Mouse (Mus musculus) forebrain, embryonic 13.5 days (tissue): ENCODE data around the gene Myo1c. TPM values are rescaled to one million over a fixed set of nuclear protein-coding genes. Genes with fewer than 3 reads are reported as not detected.
A peak's percentile ranks its signal among the peaks of the same experiment; 100 is the strongest.

ENCODE experiments used
- ATAC-seq: fragments of 200-750 bp; cut with Nextera tagmentation; 2 replicates; pipeline ENCODE4 v1.8.0; 2017
- H3K27ac ChIP-seq: fragments of 300-500 bp; sonication (generic); 2 replicates; pipeline ENCODE4 v1.5.1; 2015; ENCODE audit warnings: inconsistent platforms, mild to moderate bottlenecking, moderate library complexity
- H3K27me3 ChIP-seq: fragments of 300-500 bp; sonication (generic); 2 replicates; pipeline ENCODE4 v1.6.1; 2015; ENCODE audit warnings: mild to moderate bottlenecking, inconsistent platforms
- H3K36me3 ChIP-seq: fragments of 300-500 bp; sonication (generic); 2 replicates; pipeline ENCODE4 v1.6.1; 2015; ENCODE audit warnings: mild to moderate bottlenecking, inconsistent platforms; ENCODE audit not compliant: poor library complexity, severe bottlenecking
- H3K4me1 ChIP-seq: fragments of 300-500 bp; sonication (generic); 2 replicates; pipeline ENCODE4 v1.6.1; 2015; ENCODE audit warnings: inconsistent platforms
- H3K4me2 ChIP-seq: fragments of 300-500 bp; sonication (generic); 2 replicates; pipeline ENCODE4 v1.6.1; 2015; ENCODE audit warnings: inconsistent platforms, mild to moderate bottlenecking, moderate library complexity
- H3K4me3 ChIP-seq: fragments of 300-500 bp; sonication (generic); 2 replicates; pipeline ENCODE4 v1.5.1; 2015; ENCODE audit warnings: mild to moderate bottlenecking, inconsistent platforms
- H3K9ac ChIP-seq: fragments of 300-500 bp; sonication (generic); 2 replicates; pipeline ENCODE4 v1.6.1; 2015; ENCODE audit warnings: mild to moderate bottlenecking, inconsistent platforms
- H3K9me3 ChIP-seq: fragments of 300-500 bp; sonication (generic); replicated peaks from 2 replicates; pipeline ENCODE4 v1.6.1; 2016; ENCODE audit warnings: inconsistent platforms
- WGBS: fragments of 180-500 bp; shearing (Covaris S2); methylation state at CpG from one replicate; pipeline ENCODE4 v1.1.7; 2015; 5-methylcytosine and 5-hydroxymethylcytosine counted together
- polyA plus RNA-seq: library from polyadenylated mRNA; unstranded; fragments of >200 nt; fragmentation: Nextera tagmentation; extraction: Ambion mirVana; gene quantifications from 2 replicates; pipeline ENCODE4 v1.2.1, GENCODE M21; 2015

Gene Myo1c
- polyA plus RNA-seq, 1 experiment from 2014 or later = 6.9 TPM

GRCm38 (mm10) chr11:75651426-75652221, 1.3 kb downstream of the Myo1c start:
- Histone ChIP-seq H3K9ac (peak overlapping the region; percentile 79), H3K9me3 (no peaks in the 10 kb centered on the region), H3K4me1 (peaks cover 47% of the 10 kb centered on the region), H3K27me3 (peaks cover 38% of the 10 kb centered on the region), H3K36me3 (no peaks in the 10 kb centered on the region), H3K27ac (peak overlapping the region; percentile 40), H3K4me3 (peak overlapping the region; percentile 59), H3K4me2 (peak overlapping the region; percentile 75)
- under 1% methylated on average over 52 of the region's 54 CpGs for WGBS
- peak; percentile 71 for ATAC-seq

DNA sequence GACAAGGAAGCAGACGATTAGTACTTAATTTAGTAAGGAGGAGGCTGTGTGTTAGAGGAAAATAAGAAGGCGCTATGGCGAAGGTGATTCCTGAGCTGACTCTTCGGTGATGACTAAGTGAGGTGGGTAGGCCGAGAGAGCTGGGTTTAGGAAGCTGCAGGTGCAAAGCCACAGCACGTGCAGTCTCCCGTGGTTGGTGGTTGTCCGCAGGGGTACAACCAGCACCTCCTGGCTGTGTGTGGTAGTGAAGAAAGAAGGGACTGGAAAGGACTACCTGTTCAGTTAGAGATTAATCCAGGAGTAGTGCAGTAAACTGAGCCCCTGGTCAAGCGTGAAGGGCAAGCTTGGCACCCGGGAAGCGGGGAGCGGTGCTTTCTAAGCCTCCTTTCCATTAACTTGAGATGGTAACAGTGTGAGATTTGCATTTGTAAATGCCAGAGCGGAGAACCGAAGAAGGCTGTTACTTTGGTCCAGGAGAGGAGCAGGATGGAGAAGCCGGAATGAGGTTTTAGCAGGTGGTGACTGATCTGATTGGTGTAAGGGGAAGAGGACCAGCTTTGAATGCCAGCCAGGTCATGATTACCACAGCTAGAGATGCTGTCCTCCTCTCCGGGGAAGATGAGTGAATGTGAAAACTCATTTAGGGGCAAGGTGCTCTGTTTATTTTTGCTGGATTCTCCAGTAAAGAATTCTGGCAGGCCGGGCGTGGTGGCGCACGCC, 2.1 kb downstream of the Myo1c start:
- WGBS = 23% methylated on average over 20 of the region's 20 CpGs
- Histone ChIP-seq H3K4me2 (peak overlapping the region; percentile 75), H3K27me3 (peaks cover 45% of the 10 kb centered on the region), H3K4me3 (peak overlapping the region; percentile 59), H3K9me3 (no peaks in the 10 kb centered on the region), H3K36me3 (no peaks in the 10 kb centered on the region), H3K4me1 (peaks cover 50% of the 10 kb centered on the region), H3K9ac (peak overlapping the region; percentile 79), H3K27ac (peak overlapping the region; percentile 40; the same call in 1 of the 2 replicates)
- ATAC-seq = no peak

- no peak overlapping the region for H3K9ac ChIP-seq
- peaks cover 46% of the 10 kb centered on the region for H3K27me3 ChIP-seq
- no peak for ATAC-seq
- H3K4me1 ChIP-seq = peaks cover 50% of the 10 kb centered on the region
- H3K4me3 ChIP-seq = peak overlapping the region; percentile 45
- H3K9me3 ChIP-seq = no peaks in the 10 kb centered on the region
- no peaks in the 10 kb centered on the region for H3K36me3 ChIP-seq
- peak overlapping the region; percentile 75 for H3K4me2 ChIP-seq
- WGBS = 31% methylated on average over 14 of the region's 14 CpGs
- no peak overlapping the region for H3K27ac ChIP-seq
Measured at GRCm38 (mm10) chr11:75652942-75653684, 2.8 kb downstream of the Myo1c start.

- peaks cover 46% of the 10 kb centered on the region for H3K27me3 ChIP-seq
Measured at GRCm38 (mm10) chr11:75653781-75654470, 3.6 kb downstream of the Myo1c start.

GRCm38 (mm10) chr11:75654471-75655390, 4.4 kb downstream of the Myo1c start:
- H3K27ac ChIP-seq = no peak overlapping the region
- peak overlapping the region; percentile 51; the same call in 1 of the 2 replicates for H3K9ac ChIP-seq
- peak overlapping the region; percentile 64 for H3K4me3 ChIP-seq
- WGBS = 43% methylated on average over 25 of the region's 25 CpGs
- H3K4me2 ChIP-seq = peak overlapping the region; percentile 97
- peaks cover 46% of the 10 kb centered on the region for H3K27me3 ChIP-seq
- ATAC-seq = peak; percentile 9; the same call in 1 of the 2 replicates
- H3K9me3 ChIP-seq = no peaks in the 10 kb centered on the region
- H3K36me3 ChIP-seq = no peaks in the 10 kb centered on the region
- H3K4me1 ChIP-seq = peaks cover 50% of the 10 kb centered on the region

More at GRCm38 (mm10) chr11:75653781-75654470, 3.6 kb downstream of the Myo1c start:
- Histone ChIP-seq H3K27ac (no peak overlapping the region), H3K4me2 (peak overlapping the region; percentile 70), H3K9ac (peak overlapping the region; percentile 51), H3K9me3 (no peaks in the 10 kb centered on the region), H3K4me1 (peaks cover 50% of the 10 kb centered on the region), H3K4me3 (peak overlapping the region; percentile 45), H3K36me3 (no peaks in the 10 kb centered on the region)
- WGBS = under 1% methylated on average over 42 of the region's 45 CpGs
- ATAC-seq = peak; percentile 52

- Histone ChIP-seq H3K4me2 (peak overlapping the region; percentile 97), H3K27ac (no peak overlapping the region), H3K9ac (peak overlapping the region; percentile 72), H3K36me3 (0 out of 2 replicates have a peak, but pooled peaks cover 5% of the 10 kb centered on the region), H3K4me1 (peaks cover 49% of the 10 kb centered on the region), H3K27me3 (peaks cover 46% of the 10 kb centered on the region), H3K9me3 (no peaks in the 10 kb centered on the region), H3K4me3 (peak overlapping the region; percentile 64)
- ATAC-seq = peak; percentile 31; the same call in 1 of the 2 replicates
- 2% methylated on average over 78 of the region's 78 CpGs for WGBS
Measured at GRCm38 (mm10) chr11:75655621-75656545, 5.6 kb downstream of the Myo1c start.

DNA sequence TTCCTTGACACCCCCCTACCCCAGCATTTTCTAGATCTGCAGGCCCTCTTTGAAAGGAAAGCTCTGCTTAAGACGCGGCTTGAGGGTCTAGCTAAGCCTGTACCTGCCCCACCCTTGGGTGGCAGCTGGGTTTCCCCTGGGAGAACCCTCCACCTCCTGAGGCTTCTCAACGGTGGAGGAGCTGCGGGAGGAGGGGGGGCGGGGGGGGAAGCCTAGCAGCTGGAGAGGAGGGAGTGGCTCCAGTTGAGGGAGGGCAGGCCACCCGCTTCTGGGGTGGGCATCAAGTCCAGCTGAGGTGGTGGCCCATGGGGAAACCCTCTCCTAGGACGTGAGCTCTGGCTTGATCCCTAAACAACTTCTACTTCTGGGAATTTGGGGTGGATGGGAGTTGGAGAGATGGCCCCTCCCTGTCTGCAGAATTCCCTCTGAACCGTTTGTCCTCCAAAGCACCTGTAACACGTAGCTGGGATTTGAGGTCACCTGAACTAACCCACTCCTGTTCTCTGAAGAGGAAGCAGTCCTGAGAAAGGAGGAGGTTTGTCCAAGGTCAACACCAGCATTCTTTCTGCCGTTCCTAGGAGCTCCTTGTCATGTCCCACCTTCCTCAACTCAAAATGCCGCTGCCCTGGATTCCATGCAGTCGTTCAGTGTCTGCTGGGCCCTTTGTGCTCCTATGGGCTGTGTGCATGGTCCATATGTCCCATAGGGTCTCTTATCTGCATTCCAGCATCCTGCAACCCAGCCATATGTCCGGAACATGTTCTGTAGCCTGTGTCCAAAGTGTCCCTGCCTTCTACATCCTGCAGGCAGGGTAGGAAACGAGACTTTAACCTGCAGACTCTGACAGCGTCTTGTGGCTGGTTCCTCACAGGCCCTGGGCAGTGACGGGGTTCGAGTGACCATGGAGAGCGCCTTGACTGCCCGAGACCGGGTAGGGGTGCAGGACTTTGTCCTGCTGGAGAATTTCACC, 6.6 kb downstream of the Myo1c start:
- peaks cover 46% of the 10 kb centered on the region for H3K27me3 ChIP-seq
- peak overlapping the region; percentile 64 for H3K4me3 ChIP-seq
- H3K27ac ChIP-seq = no peak overlapping the region
- H3K4me2 ChIP-seq = peak overlapping the region; percentile 97
- peaks cover 14% of the 10 kb centered on the region; the same call in 1 of the 2 replicates for H3K36me3 ChIP-seq
- peak overlapping the region; percentile 72 for H3K9ac ChIP-seq
- H3K9me3 ChIP-seq = no peaks in the 10 kb centered on the region
- ATAC-seq = no peak
- 59% methylated on average over 19 of the region's 20 CpGs for WGBS
- peaks cover 41% of the 10 kb centered on the region for H3K4me1 ChIP-seq

GRCm38 (mm10) chr11:75657841-75658240, 7.5 kb downstream of the Myo1c start:
- no peak overlapping the region for H3K4me3 ChIP-seq
- ATAC-seq = no peak
- no peaks in the 10 kb centered on the region for H3K9me3 ChIP-seq
- no peak overlapping the region for H3K9ac ChIP-seq
- peaks cover 33% of the 10 kb centered on the region for H3K4me1 ChIP-seq
- H3K27ac ChIP-seq = no peak overlapping the region
- no peak overlapping the region for H3K4me2 ChIP-seq
- peaks cover 23% of the 10 kb centered on the region; the same call in 1 of the 2 replicates for H3K36me3 ChIP-seq
- H3K27me3 ChIP-seq = peaks cover 38% of the 10 kb centered on the region

- ATAC-seq = no peak
- peaks cover 29% of the 10 kb centered on the region for H3K4me1 ChIP-seq
- H3K27ac ChIP-seq = no peak overlapping the region
- H3K4me3 ChIP-seq = no peak overlapping the region
- no peaks in the 10 kb centered on the region for H3K9me3 ChIP-seq
- no peak overlapping the region for H3K4me2 ChIP-seq
- H3K9ac ChIP-seq = no peak overlapping the region
- peaks cover 24% of the 10 kb centered on the region; the same call in 1 of the 2 replicates for H3K36me3 ChIP-seq
- peaks cover 34% of the 10 kb centered on the region for H3K27me3 ChIP-seq
- 92% methylated on average over 13 of the region's 13 CpGs for WGBS
Measured at GRCm38 (mm10) chr11:75658311-75658710, 8.0 kb downstream of the Myo1c start.
